Mouse (Mus musculus): ENCODE measurements around the gene Litaf.

DNA sequence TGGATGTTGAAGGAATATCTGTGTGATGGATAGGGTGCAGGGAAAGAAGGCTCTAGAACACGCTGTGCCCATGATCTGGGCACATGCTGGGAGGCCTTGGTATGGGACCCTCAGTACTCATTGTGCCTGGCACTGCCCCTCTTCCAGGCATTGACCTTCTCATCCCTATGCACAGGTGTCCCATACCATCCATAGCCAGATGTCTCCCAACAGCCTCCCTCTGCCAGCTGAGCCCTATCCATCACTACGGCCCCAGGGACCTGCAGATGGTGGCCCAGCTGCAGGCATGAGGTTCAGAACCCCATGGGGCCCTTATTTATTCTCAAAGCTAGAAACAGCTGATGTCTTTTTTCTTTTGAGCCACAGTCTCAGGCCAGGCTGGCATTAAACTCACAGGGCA lies 25.4 kb downstream of the Litaf start:
- TF ChIP-seq CTCF (IDR thresholded peaks at IDR 0.05; ENCODE audit: extremely low read depth, insufficient read depth, insufficient read length, insufficient replicate concordance) (no peak), POLR2A (IDR thresholded peaks at IDR 0.05; ENCODE audit: low read depth, low read length) (no peak)
